Mouse (Mus musculus): ENCODE results near the gene Zfp229. TPM values are rescaled to one million over a fixed set of nuclear protein-coding genes. Genes with fewer than 3 reads are reported as not detected.
A peak's percentile ranks its signal among the peaks of the same experiment; 100 is the strongest.
"Not testable (repeated sequence)": the region's sequence is repeated elsewhere in the genome, so short reads cannot be mapped to it uniquely, and the experiment has no call there.

Gene Zfp229
- 5.1 and 5.8 TPM in 2 replicates for polyA plus RNA-seq (2014; fragmentation: Nextera tagmentation; extraction: Ambion mirVana)

- not testable (repeated sequence) for H3K9ac ChIP-seq (ENCODE audit: low read depth, low read length)
These were observed at the start of gene Zfp229 for GRCm38 (mm10) chr17:21730495-21730894. Gene Zfp229 (plus strand): TSS chr17:21730795.

GRCm38 (mm10) chr17:21691560-21691959, 39.0 kb upstream of the Zfp229 start, which contains the start of gene Gm10226:
Gene Gm10226 (plus strand): TSS chr17:21691860.
- no peaks in the 10 kb centered on the region for H3K27me3 ChIP-seq (replicated peaks; ENCODE audit: control insufficient read depth, insufficient read depth, low read length)
- 80% methylated on average over 3 of the region's 3 CpGs for WGBS
- H3K9ac ChIP-seq (ENCODE audit: low read depth, low read length): no peak within 1 kb of the TSS
- no peaks in the 10 kb centered on the region for H3K36me3 ChIP-seq (ENCODE audit: control insufficient read depth, insufficient read depth, low read length)
- no peaks in the 10 kb centered on the region for H3K9me3 ChIP-seq (ENCODE audit: control insufficient read depth, low read length)
- DNase-seq (ENCODE audit: low spot score) (no peak), ATAC-seq (replicated peaks; ENCODE audit: low FRiP score) (no peak)
- no peak within 1 kb of the TSS for H3K4me2 ChIP-seq
- no peak within 1 kb of the TSS for H3K27ac ChIP-seq (ENCODE audit: low read depth, low read length)
- H3K4me3 ChIP-seq (ENCODE audit: low read depth, low read length): no peak within 1 kb of the TSS
- no peaks in the 10 kb centered on the region for H3K4me1 ChIP-seq (replicated peaks; ENCODE audit: control insufficient read depth, insufficient read depth, low read length)

More at GRCm38 (mm10) chr17:21730495-21730894, at the start of gene Zfp229:
- ATAC-seq (replicated peaks; ENCODE audit: low FRiP score); H3K4me3 ChIP-seq (ENCODE audit: low read depth, low read length); H3K36me3 ChIP-seq (ENCODE audit: control insufficient read depth, insufficient read depth, low read length); H3K27ac ChIP-seq (ENCODE audit: low read depth, low read length); DNase-seq (ENCODE audit: low spot score); H3K4me1 ChIP-seq (replicated peaks; ENCODE audit: control insufficient read depth, insufficient read depth, low read length); H3K27me3 ChIP-seq (replicated peaks; ENCODE audit: control insufficient read depth, insufficient read depth, low read length); H3K4me2 ChIP-seq; H3K9me3 ChIP-seq (ENCODE audit: control insufficient read depth, low read length): not testable (repeated sequence)
- 95% methylated on average over 8 of the region's 22 CpGs for WGBS

GRCm38 (mm10) chr17:21693342-21693741, 37.3 kb upstream of the Zfp229 start:
- no peak overlapping the region for H3K27ac ChIP-seq (ENCODE audit: low read depth, low read length)
- 72% methylated on average over 3 of the region's 3 CpGs for WGBS
- no peak for DNase-seq (ENCODE audit: low spot score)
- no peaks in the 10 kb centered on the region for H3K27me3 ChIP-seq (replicated peaks; ENCODE audit: control insufficient read depth, insufficient read depth, low read length)
- no peaks in the 10 kb centered on the region for H3K9me3 ChIP-seq (ENCODE audit: control insufficient read depth, low read length)
- H3K4me1 ChIP-seq (replicated peaks; ENCODE audit: control insufficient read depth, insufficient read depth, low read length): no peaks in the 10 kb centered on the region
- no peak overlapping the region for H3K9ac ChIP-seq (ENCODE audit: low read depth, low read length)
- H3K4me2 ChIP-seq: no peak overlapping the region
- H3K36me3 ChIP-seq (ENCODE audit: control insufficient read depth, insufficient read depth, low read length): no peaks in the 10 kb centered on the region
- no peak for ATAC-seq (replicated peaks; ENCODE audit: low FRiP score)
- no peak overlapping the region for H3K4me3 ChIP-seq (ENCODE audit: low read depth, low read length)

GRCm38 (mm10) chr17:21696073-21696472, 34.5 kb upstream of the Zfp229 start:
- ATAC-seq (replicated peaks; ENCODE audit: low FRiP score) (no peak), DNase-seq (ENCODE audit: low spot score) (no peak)
- Histone ChIP-seq H3K4me2 (no peak overlapping the region), H3K4me1 (replicated peaks; ENCODE audit: control insufficient read depth, insufficient read depth, low read length) (no peaks in the 10 kb centered on the region), H3K27ac (ENCODE audit: low read depth, low read length) (no peak overlapping the region), H3K4me3 (ENCODE audit: low read depth, low read length) (no peak overlapping the region), H3K27me3 (replicated peaks; ENCODE audit: control insufficient read depth, insufficient read depth, low read length) (no peaks in the 10 kb centered on the region), H3K9ac (ENCODE audit: low read depth, low read length) (no peak overlapping the region), H3K36me3 (ENCODE audit: control insufficient read depth, insufficient read depth, low read length) (no peaks in the 10 kb centered on the region), H3K9me3 (ENCODE audit: control insufficient read depth, low read length) (no peaks in the 10 kb centered on the region)

- H3K27me3 ChIP-seq (replicated peaks; ENCODE audit: control insufficient read depth, insufficient read depth, low read length): no peaks in the 10 kb centered on the region
- H3K9me3 ChIP-seq (ENCODE audit: control insufficient read depth, low read length): no peaks in the 10 kb centered on the region
- peak overlapping the region; percentile 84 for H3K27ac ChIP-seq (ENCODE audit: low read depth, low read length)
- peaks cover 9% of the 10 kb centered on the region for H3K4me1 ChIP-seq (replicated peaks; ENCODE audit: control insufficient read depth, insufficient read depth, low read length)
- H3K9ac ChIP-seq (ENCODE audit: low read depth, low read length): peak overlapping the region; percentile 41
- 18% methylated on average over 5 of the region's 5 CpGs for WGBS
- DNase-seq (ENCODE audit: low spot score): peak; percentile 74
- H3K36me3 ChIP-seq (ENCODE audit: control insufficient read depth, insufficient read depth, low read length): no peaks in the 10 kb centered on the region
- H3K4me3 ChIP-seq (ENCODE audit: low read depth, low read length): no peak overlapping the region
- H3K4me2 ChIP-seq: peak overlapping the region; percentile 42
- peak; percentile 98 for ATAC-seq (replicated peaks; ENCODE audit: low FRiP score)
These were observed 28.0 kb upstream of the Zfp229 start for GRCm38 (mm10) chr17:21702281-21703240.

- no peaks in the 10 kb centered on the region for H3K9me3 ChIP-seq (ENCODE audit: control insufficient read depth, low read length)
- WGBS: 51% methylated on average over 1 of the region's 1 CpGs
- no peak overlapping the region for H3K9ac ChIP-seq (ENCODE audit: low read depth, low read length)
- H3K4me2 ChIP-seq: no peak overlapping the region
- peak overlapping the region; percentile 84; the same call in 1 of the 2 replicates for H3K27ac ChIP-seq (ENCODE audit: low read depth, low read length)
- peaks cover 10% of the 10 kb centered on the region for H3K4me1 ChIP-seq (replicated peaks; ENCODE audit: control insufficient read depth, insufficient read depth, low read length)
- H3K4me3 ChIP-seq (ENCODE audit: low read depth, low read length): no peak overlapping the region
- H3K27me3 ChIP-seq (replicated peaks; ENCODE audit: control insufficient read depth, insufficient read depth, low read length): no peaks in the 10 kb centered on the region
- DNase-seq (ENCODE audit: low spot score) (no peak), ATAC-seq (replicated peaks; ENCODE audit: low FRiP score) (no peak)
- H3K36me3 ChIP-seq (ENCODE audit: control insufficient read depth, insufficient read depth, low read length): no peaks in the 10 kb centered on the region
These were observed 27.2 kb upstream of the Zfp229 start for GRCm38 (mm10) chr17:21703414-21703813.

GRCm38 (mm10) chr17:21707343-21707996, 23.1 kb upstream of the Zfp229 start, which contains the start of gene Zfp760:
Gene Zfp760 (plus strand): TSS chr17:21707741.
- Histone ChIP-seq H3K4me3 (ENCODE audit: low read depth, low read length) (peak within 1 kb of the TSS; percentile 72), H3K4me1 (replicated peaks; ENCODE audit: control insufficient read depth, insufficient read depth, low read length) (peaks cover 12% of the 10 kb centered on the region), H3K9ac (ENCODE audit: low read depth, low read length) (peak within 1 kb of the TSS; percentile 75), H3K9me3 (ENCODE audit: control insufficient read depth, low read length) (no peaks in the 10 kb centered on the region), H3K27me3 (replicated peaks; ENCODE audit: control insufficient read depth, insufficient read depth, low read length) (no peaks in the 10 kb centered on the region), H3K27ac (ENCODE audit: low read depth, low read length) (peak within 1 kb of the TSS; percentile 91), H3K4me2 (peak within 1 kb of the TSS; percentile 74), H3K36me3 (ENCODE audit: control insufficient read depth, insufficient read depth, low read length) (no peaks in the 10 kb centered on the region)
- 5% methylated on average over 26 of the region's 26 CpGs for WGBS
- DNase-seq (ENCODE audit: low spot score): peak; percentile 76
- ATAC-seq (replicated peaks; ENCODE audit: low FRiP score): peak; percentile 81

GRCm38 (mm10) chr17:21708401-21708800, 22.2 kb upstream of the Zfp229 start:
- Histone ChIP-seq H3K9ac (ENCODE audit: low read depth, low read length) (peak overlapping the region; percentile 54), H3K4me1 (replicated peaks; ENCODE audit: control insufficient read depth, insufficient read depth, low read length) (peaks cover 7% of the 10 kb centered on the region), H3K27ac (ENCODE audit: low read depth, low read length) (no peak overlapping the region), H3K9me3 (ENCODE audit: control insufficient read depth, low read length) (no peaks in the 10 kb centered on the region), H3K4me3 (ENCODE audit: low read depth, low read length) (peak overlapping the region; percentile 72), H3K4me2 (peak overlapping the region; percentile 74), H3K27me3 (replicated peaks; ENCODE audit: control insufficient read depth, insufficient read depth, low read length) (no peaks in the 10 kb centered on the region), H3K36me3 (ENCODE audit: control insufficient read depth, insufficient read depth, low read length) (no peaks in the 10 kb centered on the region; the same call in 1 of the 2 replicates)
- WGBS: 35% methylated on average over 2 of the region's 2 CpGs
- no peak for DNase-seq (ENCODE audit: low spot score)
- ATAC-seq (replicated peaks; ENCODE audit: low FRiP score): no peak
